Mouse (Mus musculus) midbrain, postnatal 0 days (tissue): Measurements from ENCODE around the gene Gbp7. TPM values are rescaled to one million over a fixed set of nuclear protein-coding genes. Genes with fewer than 3 reads are reported as not detected.
A peak's percentile ranks its signal among the peaks of the same experiment; 100 is the strongest.

Source experiments
- ATAC-seq: fragments of 200-750 bp; cut with Nextera tagmentation; 2 replicates; pipeline ENCODE4 v1.8.0; 2017; ENCODE audit warnings: moderate number of reproducible peaks, mild to moderate bottlenecking, moderate TSS enrichment, moderate library complexity; ENCODE audit not compliant: low FRiP score
- DNase-seq: peaks from one replicate; pipeline ENCODE4 v3.0.0-alpha.2; 2015; ENCODE audit warnings: low spot score
- H3K27ac ChIP-seq: fragments of 300-500 bp; sonication (generic); 2 replicates; pipeline ENCODE4 v1.5.1; 2014; ENCODE audit warnings: low read depth, mild to moderate bottlenecking, low read length, mixed read lengths
- H3K27me3 ChIP-seq: fragments of 300-500 bp; sonication (generic); 2 replicates; pipeline ENCODE4 v1.6.1; 2014; ENCODE audit warnings: low read length, control low read depth, mixed read lengths; ENCODE audit not compliant: insufficient read depth
- H3K36me3 ChIP-seq: fragments of 300-500 bp; sonication (generic); 2 replicates; pipeline ENCODE4 v1.6.1; 2014; ENCODE audit warnings: low read length, control low read depth, mixed read lengths; ENCODE audit not compliant: insufficient read depth
- H3K4me1 ChIP-seq: fragments of 300-500 bp; sonication (generic); 2 replicates; pipeline ENCODE4 v1.6.1; 2014; ENCODE audit warnings: mild to moderate bottlenecking, control low read depth, antibody characterized with exemption, low read length, mixed read lengths; ENCODE audit not compliant: insufficient read depth
- H3K4me2 ChIP-seq: fragments of 300-500 bp; sonication (generic); 2 replicates; pipeline ENCODE4 v1.6.1; 2014; ENCODE audit warnings: low read depth, mild to moderate bottlenecking, low read length, mixed read lengths; ENCODE audit not compliant: poor library complexity, severe bottlenecking
- H3K4me3 ChIP-seq: fragments of 300-500 bp; sonication (generic); 2 replicates; pipeline ENCODE4 v1.5.1; 2014; ENCODE audit warnings: low read depth, mild to moderate bottlenecking, low read length, moderate library complexity
- H3K9ac ChIP-seq: fragments of 300-500 bp; sonication (generic); replicated peaks from 2 replicates; pipeline ENCODE4 v1.6.1; 2014; ENCODE audit warnings: mild to moderate bottlenecking, low read length, moderate library complexity, mixed read lengths; ENCODE audit not compliant: poor library complexity, severe bottlenecking
- H3K9me3 ChIP-seq: fragments of 300-500 bp; sonication (generic); 2 replicates; pipeline ENCODE4 v1.6.1; 2016; ENCODE audit warnings: low read length, control low read depth
- CTCF ChIP-seq: IDR thresholded peaks from 2 replicates; pipeline ENCODE4 v1.5.1; 2016; ENCODE audit warnings: antibody characterized with exemption, mild to moderate bottlenecking
- WGBS: fragments of 180-500 bp; shearing (Covaris S2); extraction: QIAGEN DNeasy Blood & Tissue Kit; methylation state at CpG from one replicate; pipeline ENCODE4 v1.1.7; 2014; 5-methylcytosine and 5-hydroxymethylcytosine counted together
- polyA plus RNA-seq: library from polyadenylated mRNA; unstranded; fragments of >200 nt; fragmentation: Nextera tagmentation; extraction: Ambion mirVana; gene quantifications from 2 replicates; pipeline ENCODE4 v1.2.1, GENCODE M21; 2015
- total RNA-seq: library from RNA; depleted of rRNA; stranded (reverse); fragments of >200 nt; gene quantifications from 2 replicates; pipeline ENCODE4 v1.2.3, GENCODE M21; 2014; rRNA removed

Gene Gbp7
- total RNA-seq (2.5 and 2.8 TPM in 2 replicates), polyA plus RNA-seq (3.0 and 3.1 TPM in 2 replicates)

DNA sequence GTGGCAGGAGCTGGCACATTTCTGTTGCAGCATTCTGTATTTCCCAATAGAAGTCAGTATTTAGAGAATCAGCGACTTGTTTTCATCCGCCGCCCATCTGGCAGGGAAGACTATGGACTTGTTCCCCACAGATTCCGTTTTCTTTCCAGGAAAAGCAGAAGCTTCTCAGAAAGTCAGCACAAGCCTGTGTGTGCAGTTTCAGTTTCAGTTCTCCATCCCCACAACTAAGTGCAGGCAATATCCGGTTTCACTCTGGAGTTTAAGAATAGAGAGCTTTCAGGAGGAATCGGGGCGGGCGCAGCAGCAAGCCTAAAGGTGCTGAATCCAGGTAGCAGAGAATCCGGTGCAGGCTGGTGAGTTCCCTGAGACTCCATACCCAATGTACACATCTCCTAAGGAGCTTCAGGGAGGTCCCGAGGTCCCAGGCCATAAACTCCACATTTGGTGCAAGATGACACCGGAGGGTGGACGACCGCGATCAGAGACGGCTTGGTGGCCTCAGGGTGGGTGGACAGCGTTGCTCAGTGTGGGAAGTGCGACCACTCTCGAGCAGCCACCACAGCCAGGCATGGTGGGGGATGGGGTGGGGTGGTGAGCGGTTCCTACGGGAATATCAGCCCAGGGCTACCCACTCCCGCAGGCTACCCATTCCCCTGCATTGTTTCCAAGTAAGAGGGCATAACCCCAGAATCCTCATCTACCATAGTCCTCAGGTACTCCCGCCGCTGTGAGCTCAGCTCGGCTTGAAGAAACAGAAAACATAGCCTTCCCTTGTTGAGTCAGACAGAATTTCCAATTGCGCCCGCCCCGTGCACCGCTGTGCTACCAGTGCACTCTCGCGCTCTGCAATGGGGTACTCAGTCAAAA is at the start of gene Gbp7:
Gene Gbp7, plus strand, starts transcription at position 256 of the 867 bp plus-strand sequence.
- no peak for TF ChIP-seq CTCF
- peak within 1 kb of the TSS; percentile 50 for H3K9ac ChIP-seq
- DNase-seq (peak; percentile 51), ATAC-seq (peak; percentile 67; the same call in 1 of the 2 replicates)
- H3K4me3 ChIP-seq = peak within 1 kb of the TSS; percentile 60
- H3K27ac ChIP-seq = peak within 1 kb of the TSS; percentile 3; the same call in 1 of the 2 replicates
- no peaks in the 10 kb centered on the region for H3K36me3 ChIP-seq
- peak within 1 kb of the TSS; percentile 88 for H3K4me2 ChIP-seq
- no peaks in the 10 kb centered on the region for H3K9me3 ChIP-seq
- WGBS = under 1% methylated on average over 29 of the region's 30 CpGs
- H3K27me3 ChIP-seq = no peaks in the 10 kb centered on the region
- no peaks in the 10 kb centered on the region for H3K4me1 ChIP-seq

DNA sequence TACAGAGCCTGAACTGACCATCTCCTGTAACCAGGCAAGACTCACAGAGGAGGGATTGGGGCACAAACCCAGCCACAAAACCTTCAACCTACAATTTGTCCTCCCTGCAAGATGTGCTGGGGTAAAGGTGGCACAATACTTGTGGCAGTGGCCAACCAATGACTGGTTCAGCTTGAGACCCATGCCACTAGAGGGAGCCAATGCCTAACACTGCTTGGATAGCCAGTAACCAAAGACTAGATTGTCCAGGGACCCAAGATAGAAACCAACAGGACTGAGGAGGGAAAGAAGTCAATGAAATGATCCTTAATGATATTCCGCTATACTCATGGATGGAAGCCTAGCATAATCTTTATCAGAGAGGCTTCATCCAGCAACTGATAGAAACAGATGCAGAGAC is 39.7 kb upstream of the Gbp7 start:
- Histone ChIP-seq H3K9ac (no peak overlapping the region), H3K9me3 (no peaks in the 10 kb centered on the region), H3K27me3 (no peaks in the 10 kb centered on the region), H3K36me3 (no peaks in the 10 kb centered on the region), H3K4me1 (no peaks in the 10 kb centered on the region), H3K27ac (no peak overlapping the region), H3K4me2 (no peak overlapping the region), H3K4me3 (no peak overlapping the region)
- TF ChIP-seq CTCF = peak; percentile 84
- peak; percentile 84 for DNase-seq
- 86% methylated on average over 1 of the region's 1 CpGs for WGBS
- 0 out of 2 replicates have a peak, but pooled peaks have one; percentile 54 for ATAC-seq

DNA sequence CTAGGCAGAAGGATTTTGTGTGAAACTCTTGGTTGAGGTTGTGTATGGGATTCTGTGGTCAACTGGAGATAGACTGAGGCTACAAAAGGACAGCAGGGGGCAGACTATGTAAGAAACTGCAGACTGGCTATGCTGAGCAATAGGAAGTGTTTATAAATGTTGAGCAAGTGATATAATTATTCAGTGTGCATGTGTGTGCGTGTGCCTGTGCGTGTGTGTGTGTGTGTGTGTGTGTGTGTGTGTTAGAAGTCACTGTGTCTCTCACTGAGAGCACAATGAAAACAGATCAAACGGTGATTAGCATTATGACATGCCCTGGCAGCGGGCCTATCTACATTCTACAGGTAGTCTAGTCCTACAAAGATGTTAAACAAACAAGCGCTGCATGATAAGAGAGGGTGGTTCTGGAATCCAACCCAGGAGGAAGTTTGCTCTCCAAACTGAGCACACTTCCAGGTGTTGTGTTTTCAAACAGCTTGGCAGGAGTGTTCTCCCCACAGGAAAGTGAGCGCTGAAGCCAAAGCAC is 36.5 kb upstream of the Gbp7 start, which contains the start of gene Gbp5:
Gene Gbp5, plus strand, starts transcription at position 443 of the 526 bp plus-strand sequence.
- WGBS = 80% methylated on average over 6 of the region's 6 CpGs
- Histone ChIP-seq H3K4me2 (no peak within 1 kb of the TSS), H3K9me3 (no peaks in the 10 kb centered on the region), H3K27ac (no peak within 1 kb of the TSS), H3K4me3 (no peak within 1 kb of the TSS), H3K36me3 (no peaks in the 10 kb centered on the region), H3K4me1 (no peaks in the 10 kb centered on the region), H3K27me3 (no peaks in the 10 kb centered on the region), H3K9ac (no peak within 1 kb of the TSS)
- ATAC-seq = no peak; the same call in 1 of the 2 replicates
- DNase-seq = peak; percentile 61
- peak; percentile 72 for TF ChIP-seq CTCF

DNA sequence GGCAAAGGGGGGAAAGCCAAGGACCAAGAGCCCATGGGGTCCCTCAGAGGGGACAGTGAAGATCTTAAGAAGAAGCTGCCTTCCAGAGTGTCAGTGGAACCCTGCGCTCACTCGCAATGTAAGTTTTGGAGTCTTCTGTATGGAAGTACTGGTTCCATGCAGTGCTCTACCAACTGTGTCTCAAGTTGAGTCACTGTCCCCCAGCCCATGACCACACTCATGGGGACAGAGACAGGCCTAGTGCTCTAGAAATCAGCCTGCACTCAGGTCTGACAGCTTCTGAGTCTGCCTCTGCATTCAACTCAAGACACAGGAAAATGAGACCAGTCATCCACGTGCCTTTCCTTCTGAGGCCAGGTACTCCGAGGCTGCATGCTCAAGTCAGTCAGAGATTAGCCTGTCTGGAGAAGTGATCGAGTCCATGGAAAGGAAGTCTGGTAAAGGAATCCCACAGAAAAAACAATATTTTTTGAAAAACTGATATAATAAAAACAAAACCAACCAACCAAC is 34.9 kb upstream of the Gbp7 start:
- H3K27me3 ChIP-seq = no peaks in the 10 kb centered on the region
- H3K36me3 ChIP-seq = no peaks in the 10 kb centered on the region
- no peak for TF ChIP-seq CTCF
- WGBS = 93% methylated on average over 5 of the region's 5 CpGs
- no peak overlapping the region for H3K4me3 ChIP-seq
- no peak overlapping the region for H3K4me2 ChIP-seq
- no peak overlapping the region for H3K9ac ChIP-seq
- H3K9me3 ChIP-seq = no peaks in the 10 kb centered on the region
- no peak overlapping the region for H3K27ac ChIP-seq
- ATAC-seq (no peak), DNase-seq (no peak)
- no peaks in the 10 kb centered on the region for H3K4me1 ChIP-seq

DNA sequence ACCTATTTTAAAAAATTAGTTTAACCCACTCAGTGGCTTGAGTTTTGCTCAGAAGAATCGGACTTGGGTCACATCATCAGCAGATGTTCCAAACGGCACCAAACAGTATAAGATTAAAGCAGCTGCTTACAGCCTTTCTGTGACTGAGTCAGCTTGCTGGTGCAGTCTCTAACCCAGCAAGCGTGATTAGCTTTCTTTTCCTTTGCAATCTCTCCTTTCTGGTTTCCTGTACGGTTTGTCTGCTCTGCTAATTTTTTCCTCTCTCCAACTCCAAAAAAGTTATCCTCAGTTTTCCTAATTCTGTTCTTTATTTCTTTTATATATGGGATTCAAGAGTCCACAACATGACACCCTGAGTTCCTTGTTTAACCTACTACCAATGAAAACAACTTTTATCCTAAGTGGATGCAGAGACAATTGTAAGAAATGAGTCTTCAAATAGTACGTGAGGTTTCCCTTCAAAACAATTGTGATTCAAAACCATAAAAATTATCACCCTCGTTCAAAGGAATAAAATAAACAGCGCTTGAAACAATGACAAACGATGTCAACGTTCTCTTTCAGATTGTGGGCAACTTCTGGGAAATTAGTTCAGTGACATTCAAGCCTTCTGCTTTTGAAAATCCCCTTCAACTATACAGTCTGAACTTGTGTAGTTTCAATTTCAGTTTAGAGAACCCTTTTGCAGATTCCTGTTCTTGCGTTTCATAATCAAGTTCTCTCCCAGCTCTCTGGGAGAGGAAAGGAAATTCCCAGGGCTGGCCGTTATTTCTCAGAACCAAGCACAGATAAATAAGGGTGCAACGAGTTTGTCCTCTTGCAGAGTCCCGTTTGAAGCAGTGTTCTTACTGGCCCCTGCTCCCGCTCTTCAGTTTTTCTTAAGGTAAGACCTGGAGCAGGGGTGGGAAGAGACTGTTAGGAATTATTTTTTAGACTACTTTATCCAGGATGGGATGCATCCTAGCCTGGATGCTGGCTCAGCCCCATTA is 33.7 kb upstream of the Gbp7 start:
- no peak overlapping the region for H3K4me3 ChIP-seq
- 75% methylated on average over 14 of the region's 14 CpGs for WGBS
- no peak for TF ChIP-seq CTCF
- H3K36me3 ChIP-seq = no peaks in the 10 kb centered on the region
- ATAC-seq (no peak), DNase-seq (no peak)
- no peaks in the 10 kb centered on the region for H3K9me3 ChIP-seq
- no peaks in the 10 kb centered on the region for H3K27me3 ChIP-seq
- H3K9ac ChIP-seq = no peak overlapping the region
- peak overlapping the region; percentile 32; the same call in 1 of the 2 replicates for H3K4me2 ChIP-seq
- H3K4me1 ChIP-seq = no peaks in the 10 kb centered on the region
- H3K27ac ChIP-seq = no peak overlapping the region
